In the genomic region with DNA sequence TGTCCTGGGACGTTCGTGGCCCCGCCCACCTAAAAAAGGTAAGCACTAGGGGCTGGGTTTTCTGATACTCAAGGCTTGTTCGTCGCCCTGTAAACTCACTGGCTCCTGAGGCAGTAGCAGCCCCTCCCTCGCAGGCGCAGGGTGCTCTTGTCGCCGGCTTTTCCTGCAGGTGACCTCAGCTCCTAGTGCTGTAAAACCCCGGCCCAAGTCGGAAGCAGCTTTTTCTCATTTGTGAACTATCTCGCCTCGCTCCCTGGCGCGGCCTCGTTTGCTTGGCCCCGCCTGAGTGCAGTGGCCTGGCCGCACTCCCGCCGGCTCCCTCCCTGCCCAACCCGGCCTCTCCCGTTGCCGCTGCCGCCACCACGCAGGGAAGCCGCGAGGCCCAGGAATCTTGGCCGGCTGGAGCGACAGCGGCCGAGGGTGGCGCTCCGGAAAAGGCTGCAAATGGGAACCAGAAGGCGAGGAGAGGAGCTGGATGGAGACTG, we compare ENCODE assay signal across 8 mouse cellular contexts. TPM values are rescaled to one million over a fixed set of nuclear protein-coding genes. Genes with fewer than 3 reads are reported as not detected.
A peak's percentile ranks its signal among the peaks of the same experiment; 100 is the strongest.
DNase-seq lines count a peak whose midpoint lies in the region; ATAC-seq and TF ChIP-seq lines count a peak whose summit lies in the region.

No protein-coding gene starts in this region.

- peak overlapping the region; percentile 66 for H3K4me2 ChIP-seq in forebrain, embryonic 11.5 days (ENCODE audit: low read depth, low read length, severe bottlenecking)

- intact Hi-C loops in heart, postnatal 10 days (cut with DNase I) = no loop called here

- no peaks in the 10 kb centered on the region for H3K36me3 ChIP-seq in G1E (replicated peaks)
- no peaks in the 10 kb centered on the region for H3K36me3 ChIP-seq in forebrain, embryonic 11.5 days (ENCODE audit: control insufficient read depth, insufficient read depth, low read length)

- H3K9ac ChIP-seq in forebrain, embryonic 11.5 days (ENCODE audit: low read length) = peak overlapping the region; percentile 55

- peaks cover 52% of the 10 kb centered on the region for H3K27me3 ChIP-seq in G1E (ENCODE audit: insufficient read depth, low read length)
- peaks cover 46% of the 10 kb centered on the region for H3K27me3 ChIP-seq in forebrain, embryonic 11.5 days (ENCODE audit: control insufficient read depth, insufficient read depth, low read length)

- peak overlapping the region; percentile 11; the same call in 1 of the 2 replicates for H3K4me3 ChIP-seq in G1E (ENCODE audit: low read depth, low read length)
- peak overlapping the region; percentile 12 for H3K4me3 ChIP-seq in bone marrow macrophage, adult 2 months (ENCODE audit: insufficient read depth, low read length)
- H3K4me3 ChIP-seq in forebrain, embryonic 11.5 days (ENCODE audit: low read depth, low read length) = peak overlapping the region; percentile 19

- TF ChIP-seq CTCF in G1E (IDR thresholded peaks at IDR 0.05; ENCODE audit: low read depth, low read length) = no peak
- TF ChIP-seq CTCF in bone marrow macrophage, adult 2 months (IDR thresholded peaks at IDR 0.05; ENCODE audit: low read depth, low read length) = no peak

- peaks cover 12% of the 10 kb centered on the region; the same call in 1 of the 2 replicates for H3K4me1 ChIP-seq in G1E (ENCODE audit: insufficient read depth, low read depth, low read length)
- H3K4me1 ChIP-seq in bone marrow macrophage, adult 2 months (ENCODE audit: control insufficient read depth, insufficient read depth, low read length) = no peaks in the 10 kb centered on the region
- H3K4me1 ChIP-seq in forebrain, embryonic 11.5 days (replicated peaks; ENCODE audit: control insufficient read depth, insufficient read depth, low read length) = peaks cover 18% of the 10 kb centered on the region; the same call in 1 of the 2 replicates

- under 1% methylated on average over 34 of the region's 34 CpGs for WGBS in forebrain, embryonic 11.5 days

- ATAC-seq in G1E (ENCODE audit: extremely low read depth, insufficient number of reproducible peaks, low FRiP score, poor library complexity, severe bottlenecking) = no peak
- no peak for ATAC-seq in forebrain, embryonic 11.5 days (replicated peaks; ENCODE audit: low FRiP score)
- peak; percentile 34 for ATAC-seq in megakaryocyte, adult 5-6 weeks (ENCODE audit: poor library complexity, severe bottlenecking)

- no peak overlapping the region for H3K27ac ChIP-seq in bone marrow macrophage, adult 2 months (ENCODE audit: insufficient read depth, low read depth, low read length)
- no peak overlapping the region for H3K27ac ChIP-seq in forebrain, embryonic 11.5 days (ENCODE audit: low read depth, low read length)

- H3K9me3 ChIP-seq in G1E (replicated peaks) = no peaks in the 10 kb centered on the region
- H3K9me3 ChIP-seq in forebrain, embryonic 11.5 days (ENCODE audit: control insufficient read depth, low read length) = no peaks in the 10 kb centered on the region

- TF ChIP-seq POLR2A in bone marrow macrophage, adult 2 months (IDR thresholded peaks at IDR 0.05; ENCODE audit: borderline replicate concordance, low read depth, low read length) = no peak

- DNase-seq in G1E (ENCODE audit: low spot score) = no peak
- peak; percentile 75 for DNase-seq in forebrain, embryonic 11.5 days (ENCODE audit: low spot score)
- DNase-seq in heart, postnatal 10 days = peak; percentile 83
- DNase-seq in kidney, postnatal 25 days = peak; percentile 69 to 81
- DNase-seq in right cerebral cortex, postnatal 4 days = peak; percentile 50
- DNase-seq in layer of hippocampus, adult 18-20 months (ENCODE audit: low spot score in 2 of 2) = no peak

RNA-seq across cellular contexts. Expression of a gene that starts 10.1 kb away (rescaled TPM):
- total RNA-seq in G1E (2014; fragmentation: Nextera tagmentation) = not detected in 2 replicates
- total RNA-seq in G1E (2017) = 0.05 TPM in 1 of 2 replicates, not detected in the other
- not detected in 2 replicates for polyA plus RNA-seq in G1E (2012)
- polyA plus RNA-seq in bone marrow macrophage, adult 2 months (2012; ENCODE audit: insufficient read depth, insufficient read length, missing spikeins) = not detected in 2 replicates
- 18.0 and 20.4 TPM in 2 replicates for polyA plus RNA-seq in forebrain, embryonic 11.5 days (2014; fragmentation: Nextera tagmentation; extraction: Ambion mirVana)
- 1 to 10 TPM; 1.8 to 2.1 TPM for total RNA-seq in heart, postnatal 10 days (2021)
- total RNA-seq in megakaryocyte, adult 5-6 weeks (2015) = not detected in 2 replicates
- not detected in 2 replicates for total RNA-seq in megakaryocyte, adult 5-6 weeks (2017)
- total RNA-seq in layer of hippocampus, adult 18-20 months (2021) = 1 to 10 TPM; 1.7 to 2.3 TPM

RNA-seq across cellular contexts. Expression of a gene that starts 24.8 kb away (rescaled TPM):
- total RNA-seq in G1E (2014; fragmentation: Nextera tagmentation) (8.7 and 10.8 TPM in 2 replicates), G1E (2017) (23.2 and 31.1 TPM in 2 replicates)
- polyA plus RNA-seq in G1E (2012) = 86.9 and 87.0 TPM in 2 replicates
- 16.1 and 16.9 TPM in 2 replicates for polyA plus RNA-seq in bone marrow macrophage, adult 2 months (2012; ENCODE audit: insufficient read depth, insufficient read length, missing spikeins)
- polyA plus RNA-seq in forebrain, embryonic 11.5 days (2014; fragmentation: Nextera tagmentation; extraction: Ambion mirVana) = 66.5 and 70.7 TPM in 2 replicates
- 10 to 100 TPM; 17.0 to 18.9 TPM for total RNA-seq in heart, postnatal 10 days (2021)
- 5.6 and 8.2 TPM in 2 replicates for total RNA-seq in megakaryocyte, adult 5-6 weeks (2015)
- 10.7 and 21.7 TPM in 2 replicates for total RNA-seq in megakaryocyte, adult 5-6 weeks (2017)
- total RNA-seq in layer of hippocampus, adult 18-20 months (2021) = 10 to 100 TPM; 29.1 to 32.3 TPM

RNA-seq across cellular contexts. Expression of a gene that starts 28.8 kb away (rescaled TPM):
- total RNA-seq in G1E (2014; fragmentation: Nextera tagmentation) (not detected in 2 replicates), G1E (2017) (0.16 TPM in 1 of 2 replicates, not detected in the other)
- polyA plus RNA-seq in G1E (2012) = not detected in 2 replicates
- 0.86 and 1.2 TPM in 2 replicates for polyA plus RNA-seq in bone marrow macrophage, adult 2 months (2012; ENCODE audit: insufficient read depth, insufficient read length, missing spikeins)
- 4.9 and 6.1 TPM in 2 replicates for polyA plus RNA-seq in forebrain, embryonic 11.5 days (2014; fragmentation: Nextera tagmentation; extraction: Ambion mirVana)
- total RNA-seq in heart, postnatal 10 days (2021) = under 1 TPM; 0.69 to 0.74 TPM
- total RNA-seq in megakaryocyte, adult 5-6 weeks (2015) = 0.38 TPM in 1 of 2 replicates, not detected in the other
- total RNA-seq in megakaryocyte, adult 5-6 weeks (2017) = not detected in 2 replicates
- under 1 TPM; 0.94 to 0.99 TPM for total RNA-seq in layer of hippocampus, adult 18-20 months (2021)

RNA-seq across cellular contexts. Expression of a gene that starts 34.5 kb away (rescaled TPM):
- total RNA-seq in G1E (2014; fragmentation: Nextera tagmentation) = 47.1 and 61.2 TPM in 2 replicates
- total RNA-seq in G1E (2017) = 98.3 and 108 TPM in 2 replicates
- 31.3 and 36.2 TPM in 2 replicates for polyA plus RNA-seq in G1E (2012)
- 69.6 and 79.6 TPM in 2 replicates for polyA plus RNA-seq in bone marrow macrophage, adult 2 months (2012; ENCODE audit: insufficient read depth, insufficient read length, missing spikeins)
- polyA plus RNA-seq in forebrain, embryonic 11.5 days (2014; fragmentation: Nextera tagmentation; extraction: Ambion mirVana) = 23.3 and 25.7 TPM in 2 replicates
- total RNA-seq in heart, postnatal 10 days (2021) = 10 to 100 TPM; 50.8 to 54.0 TPM
- 30.1 and 40.9 TPM in 2 replicates for total RNA-seq in megakaryocyte, adult 5-6 weeks (2015)
- total RNA-seq in megakaryocyte, adult 5-6 weeks (2017) = 56.3 and 58.6 TPM in 2 replicates
- 10 to 100 TPM; 83.4 to 87.4 TPM for total RNA-seq in layer of hippocampus, adult 18-20 months (2021)

RNA-seq across cellular contexts. Expression of a gene that starts 40.5 kb away (rescaled TPM):
- total RNA-seq in G1E (2014; fragmentation: Nextera tagmentation) (9.5 and 15.2 TPM in 2 replicates), G1E (2017) (8.0 and 9.5 TPM in 2 replicates)
- 73.8 and 89.4 TPM in 2 replicates for polyA plus RNA-seq in G1E (2012)
- 131 and 139 TPM in 2 replicates for polyA plus RNA-seq in bone marrow macrophage, adult 2 months (2012; ENCODE audit: insufficient read depth, insufficient read length, missing spikeins)
- polyA plus RNA-seq in forebrain, embryonic 11.5 days (2014; fragmentation: Nextera tagmentation; extraction: Ambion mirVana) = 80.6 and 83.5 TPM in 2 replicates
- 100 to 1,000 TPM; 214 to 239 TPM for total RNA-seq in heart, postnatal 10 days (2021)
- 43.9 and 45.9 TPM in 2 replicates for total RNA-seq in megakaryocyte, adult 5-6 weeks (2015)
- 60.7 and 71.3 TPM in 2 replicates for total RNA-seq in megakaryocyte, adult 5-6 weeks (2017)
- total RNA-seq in layer of hippocampus, adult 18-20 months (2021) = 100 to 1,000 TPM; 245 to 258 TPM

Comparison
In these comparisons a context has a peak if more than half of its experiments do, and no peak if none do; other contexts are left out.
1. DNase-seq: peak in forebrain, embryonic 11.5 days (single experiment), heart, postnatal 10 days (2 of 2), kidney, postnatal 25 days (2 of 2) and right cerebral cortex, postnatal 4 days (single experiment); none in G1E (single experiment) and layer of hippocampus, adult 18-20 months (0 of 2).
2. Peak in every context shown above with its lines, with median percentiles within 50 percentile points of each other: H3K4me3 ChIP-seq.